Mouse (Mus musculus) embryonic facial prominence, embryonic 10.5 days (tissue): Measurements from ENCODE around the gene Fbxo39. TPM values are rescaled to one million over a fixed set of nuclear protein-coding genes. Genes with fewer than 3 reads are reported as not detected.

ENCODE experiments used
- DNase-seq: peaks from one replicate; pipeline ENCODE4 v3.0.0-alpha.2; 2017; ENCODE audit warnings: low spot score
- H3K27ac ChIP-seq: fragments of 300-500 bp; sonication (generic); replicated peaks from 2 replicates; pipeline ENCODE4 v1.5.1; 2016; ENCODE audit warnings: mild to moderate bottlenecking
- H3K27me3 ChIP-seq: fragments of 300-500 bp; sonication (generic); replicated peaks from 2 replicates; pipeline ENCODE4 v1.6.1; 2016; ENCODE audit warnings: low read depth, mild to moderate bottlenecking; ENCODE audit not compliant: poor library complexity, severe bottlenecking
- H3K36me3 ChIP-seq: fragments of 300-500 bp; sonication (generic); replicated peaks from 2 replicates; pipeline ENCODE4 v1.6.1; 2016; ENCODE audit warnings: mild to moderate bottlenecking, moderate library complexity
- H3K4me1 ChIP-seq: fragments of 300-500 bp; sonication (generic); 2 replicates; pipeline ENCODE4 v1.6.1; 2016
- H3K4me3 ChIP-seq: fragments of 300-500 bp; sonication (generic); 2 replicates; pipeline ENCODE4 v1.5.1; 2016; ENCODE audit warnings: mild to moderate bottlenecking, moderate library complexity
- H3K9me3 ChIP-seq: fragments of 300-500 bp; sonication (generic); 2 replicates; pipeline ENCODE4 v1.6.1; 2016; ENCODE audit warnings: mild to moderate bottlenecking
- WGBS: fragments of 180-500 bp; shearing (Covaris S2); methylation state at CpG from one replicate; pipeline ENCODE4 v1.1.7; 2016; 5-methylcytosine and 5-hydroxymethylcytosine counted together
- polyA plus RNA-seq: library from polyadenylated mRNA; unstranded; fragments of >200 nt; fragmentation: Nextera tagmentation; extraction: Ambion mirVana; gene quantifications from 2 replicates; pipeline ENCODE4 v1.2.1, GENCODE M21; 2016

The Fbxo39 gene
- polyA plus RNA-seq, 1 experiment from 2014 or later = not detected

DNA sequence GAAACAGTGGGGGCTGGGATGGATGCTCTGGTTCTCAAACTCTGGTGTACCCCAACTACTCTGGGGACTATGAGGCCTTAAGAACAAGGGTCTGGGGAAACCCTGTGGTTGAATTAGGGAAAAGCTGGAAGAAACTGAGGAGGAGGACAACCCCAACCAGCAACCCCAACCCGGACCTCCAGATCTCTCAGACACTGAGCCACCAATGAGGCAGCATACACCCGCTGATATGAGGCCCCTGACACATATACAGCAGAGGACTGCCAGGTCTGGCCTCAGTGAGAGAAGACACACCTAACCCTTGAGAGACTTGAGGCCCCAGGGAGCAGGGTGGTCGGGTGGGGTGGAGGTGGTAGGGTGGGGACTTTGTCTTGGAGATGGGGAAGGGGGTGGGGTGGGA is 27.6 kb upstream of the Fbxo39 start:
- H3K36me3 ChIP-seq = no peaks in the 10 kb centered on the region
- WGBS = 81% methylated on average over 3 of the region's 3 CpGs
- no peak for DNase-seq
- no peaks in the 10 kb centered on the region for H3K9me3 ChIP-seq
- no peak overlapping the region for H3K27ac ChIP-seq
- no peaks in the 10 kb centered on the region for H3K27me3 ChIP-seq
- no peaks in the 10 kb centered on the region for H3K4me1 ChIP-seq
- no peak overlapping the region for H3K4me3 ChIP-seq

DNA sequence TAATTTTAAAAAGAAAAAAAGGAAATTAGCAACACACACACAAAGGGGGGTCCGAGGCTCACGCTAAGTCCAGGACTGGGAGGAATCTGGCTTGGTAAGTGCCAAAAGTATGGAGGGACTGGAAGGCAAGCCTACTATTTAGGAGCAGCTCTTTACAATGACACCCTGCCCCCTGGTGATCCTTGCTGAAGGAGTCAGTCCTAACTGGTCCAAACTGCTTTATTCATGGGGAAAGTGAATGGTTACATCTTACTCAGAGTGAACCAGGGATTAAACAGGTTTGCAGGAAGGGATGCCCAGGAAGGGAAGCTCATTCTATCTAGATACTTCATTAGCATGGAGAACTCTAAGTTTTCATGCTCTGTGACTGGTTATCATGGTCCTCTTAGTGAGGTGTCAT is 27.1 kb upstream of the Fbxo39 start:
- H3K27me3 ChIP-seq = no peaks in the 10 kb centered on the region
- DNase-seq = no peak
- 92% methylated on average over 2 of the region's 2 CpGs for WGBS
- H3K4me1 ChIP-seq = no peaks in the 10 kb centered on the region
- no peaks in the 10 kb centered on the region for H3K36me3 ChIP-seq
- no peak overlapping the region for H3K4me3 ChIP-seq
- H3K9me3 ChIP-seq = no peaks in the 10 kb centered on the region
- no peak overlapping the region for H3K27ac ChIP-seq

DNA sequence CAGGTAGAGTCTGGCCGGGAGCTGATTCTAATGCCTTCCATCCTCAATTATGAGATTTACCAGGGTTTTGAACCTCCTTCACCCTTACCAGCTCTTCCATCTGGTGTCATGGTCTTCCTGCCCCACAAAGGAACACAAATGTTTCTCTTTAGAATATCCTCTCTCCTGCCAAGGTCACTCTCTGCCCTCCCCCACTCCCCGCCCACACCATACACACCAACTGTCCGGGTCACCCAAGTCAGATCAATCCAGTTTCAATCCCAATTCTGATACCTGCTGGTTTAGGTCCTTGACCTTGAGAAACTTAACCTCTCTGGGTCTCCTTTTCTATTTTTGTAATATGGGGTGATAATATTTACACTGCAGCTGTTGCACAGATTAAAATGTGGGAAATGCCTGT is 26.7 kb upstream of the Fbxo39 start:
- no peaks in the 10 kb centered on the region for H3K9me3 ChIP-seq
- H3K4me1 ChIP-seq = no peaks in the 10 kb centered on the region
- H3K27ac ChIP-seq = no peak overlapping the region
- 88% methylated on average over 3 of the region's 3 CpGs for WGBS
- H3K4me3 ChIP-seq = no peak overlapping the region
- no peaks in the 10 kb centered on the region for H3K36me3 ChIP-seq
- H3K27me3 ChIP-seq = no peaks in the 10 kb centered on the region
- no peak for DNase-seq

DNA sequence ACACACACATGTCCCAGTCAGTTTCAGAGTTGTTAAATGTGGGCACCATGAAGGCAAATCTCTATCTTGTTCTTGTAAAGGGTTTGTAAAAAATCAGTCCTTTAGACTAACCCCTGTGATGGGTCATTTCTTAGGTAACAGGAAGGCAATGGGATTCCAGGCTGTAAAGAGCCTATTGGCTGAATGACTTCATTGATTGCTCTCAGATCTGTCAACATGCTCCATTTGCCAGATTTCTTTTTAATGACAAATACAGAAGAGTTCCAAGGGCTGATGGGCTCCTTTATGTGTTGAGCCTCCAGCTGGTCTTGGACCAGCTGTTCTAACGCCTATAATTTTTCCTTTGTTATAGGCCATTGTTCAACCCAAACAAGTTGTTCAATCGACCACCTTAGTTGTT is 21.1 kb upstream of the Fbxo39 start:
- Histone ChIP-seq H3K27ac (no peak overlapping the region), H3K9me3 (no peaks in the 10 kb centered on the region)
- 87% methylated on average over 2 of the region's 2 CpGs for WGBS

DNA sequence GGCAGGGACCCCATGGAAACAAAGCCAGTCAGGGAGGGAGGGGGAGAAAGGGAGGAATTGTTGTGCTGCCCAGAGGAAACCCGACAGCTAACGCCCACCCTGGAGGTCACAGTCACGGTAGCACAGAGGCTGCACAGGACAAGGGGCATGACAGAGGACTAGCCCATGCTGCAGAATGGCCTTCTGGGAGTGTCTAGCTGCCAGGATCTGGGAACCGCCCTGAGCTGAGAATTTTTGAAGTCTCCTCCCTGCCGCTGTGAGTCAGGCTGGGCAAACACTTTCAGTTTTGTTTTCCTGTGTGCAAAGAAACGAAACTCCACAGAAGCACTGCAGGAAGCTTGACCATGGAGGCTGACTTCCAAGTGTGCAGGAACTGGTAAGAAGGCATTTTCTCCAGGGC is 12.9 kb upstream of the Fbxo39 start, which contains the start of gene Xaf1:
Gene Xaf1 (plus strand): TSS at position 296 of the 400 bp plus-strand sequence.
- peaks cover 9% of the 10 kb centered on the region for H3K4me1 ChIP-seq
- no peaks in the 10 kb centered on the region for H3K36me3 ChIP-seq
- no peak within 1 kb of the TSS for H3K4me3 ChIP-seq
- H3K27ac ChIP-seq = no peak within 1 kb of the TSS
- WGBS = 30% methylated on average over 6 of the region's 6 CpGs
- DNase-seq = no peak
- H3K9me3 ChIP-seq = no peaks in the 10 kb centered on the region
- no peaks in the 10 kb centered on the region for H3K27me3 ChIP-seq

More for the DNA sequence above, 21.1 kb upstream of the Fbxo39 start:
- no peaks in the 10 kb centered on the region for H3K27me3 ChIP-seq
- no peaks in the 10 kb centered on the region for H3K4me1 ChIP-seq
- H3K36me3 ChIP-seq = no peaks in the 10 kb centered on the region
- DNase-seq = no peak
- H3K4me3 ChIP-seq = no peak overlapping the region

DNA sequence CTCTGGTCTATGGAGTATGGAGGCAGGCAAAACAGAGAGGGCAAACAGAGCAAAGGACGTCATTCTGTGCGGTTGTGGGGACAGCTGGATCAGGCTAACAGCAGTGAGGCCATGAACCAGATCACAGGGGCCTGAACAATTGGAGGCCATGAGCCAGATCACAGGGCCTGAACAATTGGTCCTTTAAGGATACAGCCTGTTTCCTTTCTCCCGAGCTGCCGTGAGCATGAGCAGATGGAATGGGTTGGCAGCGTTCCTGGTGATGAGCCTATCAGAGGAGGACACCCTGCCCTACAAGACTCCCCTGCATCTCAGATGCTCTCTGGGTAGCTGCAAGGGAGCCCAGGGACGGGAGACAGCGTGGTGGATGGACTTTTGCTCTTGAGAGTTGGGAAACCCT is 12.0 kb upstream of the Fbxo39 start:
- WGBS = 76% methylated on average over 7 of the region's 7 CpGs

DNA sequence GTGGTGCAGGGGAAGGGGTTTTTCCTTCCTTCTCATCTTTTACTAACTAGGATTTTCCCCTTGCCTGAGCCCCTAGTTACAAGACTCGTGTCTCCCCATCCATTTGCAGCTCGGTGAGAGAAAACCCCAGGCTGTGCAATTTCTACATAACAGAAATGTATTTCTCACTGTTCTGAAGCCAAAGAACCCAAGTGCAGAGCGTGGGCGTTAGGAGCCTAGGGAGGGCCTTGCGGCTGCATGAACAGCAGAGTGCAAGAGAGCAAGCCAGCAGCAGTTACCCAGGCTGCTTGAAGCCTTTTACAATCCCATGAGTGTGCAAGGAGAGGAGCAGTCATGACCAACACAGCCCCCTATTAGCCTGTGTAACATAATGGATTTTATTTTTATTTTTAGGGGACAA is 6.8 kb upstream of the Fbxo39 start:
- peaks cover 2% of the 10 kb centered on the region for H3K27me3 ChIP-seq
- no peak overlapping the region for H3K27ac ChIP-seq
- H3K9me3 ChIP-seq = no peaks in the 10 kb centered on the region
- no peaks in the 10 kb centered on the region for H3K4me1 ChIP-seq
- no peak for DNase-seq
- 85% methylated on average over 5 of the region's 5 CpGs for WGBS
- no peaks in the 10 kb centered on the region for H3K36me3 ChIP-seq
- no peak overlapping the region for H3K4me3 ChIP-seq

More for the DNA sequence above, 12.0 kb upstream of the Fbxo39 start:
- no peak overlapping the region for H3K27ac ChIP-seq
- H3K4me1 ChIP-seq = peaks cover 9% of the 10 kb centered on the region
- no peaks in the 10 kb centered on the region for H3K27me3 ChIP-seq
- H3K4me3 ChIP-seq = no peak overlapping the region
- no peaks in the 10 kb centered on the region for H3K36me3 ChIP-seq
- no peak for DNase-seq
- H3K9me3 ChIP-seq = no peaks in the 10 kb centered on the region

DNA sequence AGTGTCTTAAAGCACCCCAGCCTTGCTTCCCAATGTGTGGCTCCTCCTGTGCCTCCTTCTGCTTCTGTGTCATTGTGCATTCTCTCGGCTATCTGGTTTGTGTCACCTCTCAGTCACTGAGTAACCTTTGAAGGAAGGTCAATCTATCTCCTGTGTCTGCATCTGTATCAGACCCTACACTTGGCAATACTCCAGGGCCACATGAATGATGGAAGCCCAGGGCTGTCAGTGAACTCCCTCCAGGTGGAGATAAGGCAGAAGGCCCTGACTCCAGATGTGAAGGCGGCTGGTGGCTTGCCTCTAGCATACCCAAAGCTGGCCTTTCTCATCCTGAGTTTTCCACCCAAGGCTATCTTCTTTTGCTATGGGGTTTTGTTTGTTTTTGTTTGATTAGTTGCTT is 5.3 kb upstream of the Fbxo39 start:
- 69% methylated on average over 2 of the region's 2 CpGs for WGBS
- Histone ChIP-seq H3K36me3 (no peaks in the 10 kb centered on the region), H3K4me1 (no peaks in the 10 kb centered on the region), H3K27ac (no peak overlapping the region), H3K4me3 (no peak overlapping the region), H3K9me3 (no peaks in the 10 kb centered on the region), H3K27me3 (peaks cover 17% of the 10 kb centered on the region)
- DNase-seq = no peak

DNA sequence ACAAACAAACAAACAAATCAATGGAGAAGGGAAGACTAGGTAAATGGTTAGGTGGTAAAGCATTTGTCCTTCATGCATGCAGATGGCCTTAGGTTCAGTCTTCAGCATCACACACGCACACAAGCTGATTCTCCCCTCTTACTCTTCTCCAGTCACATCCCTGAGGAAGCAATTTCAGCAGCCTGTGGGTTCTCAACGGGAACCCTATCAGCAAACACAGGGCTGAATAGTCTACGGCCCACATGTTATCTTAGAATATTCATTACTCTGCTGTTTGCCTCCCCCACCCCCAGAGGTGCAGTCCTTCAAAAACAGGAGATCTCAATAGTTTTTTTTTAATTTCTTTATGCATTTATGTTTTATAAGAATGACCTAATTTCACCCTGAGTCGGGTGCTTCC is 3.8 kb upstream of the Fbxo39 start:
- WGBS = 83% methylated on average over 4 of the region's 4 CpGs
- H3K9me3 ChIP-seq = no peaks in the 10 kb centered on the region
- no peaks in the 10 kb centered on the region for H3K36me3 ChIP-seq
- no peak overlapping the region for H3K27ac ChIP-seq
- peaks cover 5% of the 10 kb centered on the region for H3K4me1 ChIP-seq
- no peak for DNase-seq
- H3K27me3 ChIP-seq = peaks cover 32% of the 10 kb centered on the region
- H3K4me3 ChIP-seq = no peak overlapping the region

DNA sequence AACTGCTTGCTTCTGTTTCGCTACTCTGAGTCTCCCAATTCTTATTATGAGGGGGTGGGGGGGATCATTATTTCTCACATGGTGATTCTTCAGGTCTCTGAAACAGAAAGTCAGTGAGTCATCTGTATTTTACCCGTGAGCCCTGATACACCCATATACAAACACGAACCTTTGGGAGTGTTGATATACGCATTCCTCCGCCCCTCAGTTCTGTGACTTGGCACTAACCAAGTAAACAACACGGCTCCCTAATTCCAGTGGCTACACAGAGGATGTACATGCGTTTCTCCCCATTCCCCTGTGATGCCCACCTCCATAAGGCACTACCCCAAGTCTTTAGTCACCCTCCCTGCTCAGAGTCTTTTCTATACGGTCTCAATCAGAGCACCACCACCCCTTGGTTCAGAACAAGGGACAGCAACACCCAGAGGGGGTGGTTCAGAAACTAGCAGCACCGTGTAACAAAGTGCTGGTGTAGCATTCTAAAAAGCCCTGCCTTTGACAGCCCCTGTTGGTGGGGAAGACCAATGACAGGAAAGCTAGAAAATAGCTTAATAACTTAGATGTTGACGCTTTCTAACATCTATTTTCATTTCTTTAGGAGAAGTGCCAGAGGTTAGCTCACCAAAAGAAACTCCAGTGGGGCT is 2.8 kb upstream of the Fbxo39 start:
- Histone ChIP-seq H3K36me3 (no peaks in the 10 kb centered on the region), H3K9me3 (no peaks in the 10 kb centered on the region), H3K27me3 (peaks cover 38% of the 10 kb centered on the region), H3K27ac (no peak overlapping the region), H3K4me1 (peaks cover 5% of the 10 kb centered on the region), H3K4me3 (no peak overlapping the region)
- no peak for DNase-seq
- WGBS = 82% methylated on average over 10 of the region's 10 CpGs

DNA sequence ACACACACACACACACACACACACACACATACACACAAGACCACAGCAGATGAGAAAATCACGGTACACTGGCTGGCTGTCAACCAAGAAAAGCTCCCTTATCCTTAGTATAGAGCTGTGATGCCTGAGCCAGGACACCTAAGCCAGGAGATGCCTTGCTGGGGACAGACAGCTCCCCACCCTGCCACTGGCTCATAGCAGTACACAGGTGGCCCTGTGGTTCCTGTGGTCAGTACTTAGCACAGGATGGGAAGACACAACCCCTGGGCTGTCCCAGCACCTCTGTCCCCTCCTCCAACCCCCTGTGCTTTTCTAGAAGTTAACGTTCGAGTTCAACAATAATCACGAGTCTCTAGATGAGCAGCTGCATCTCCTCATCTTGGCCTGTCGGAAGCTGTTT is 3.8 kb downstream of the Fbxo39 start:
- peaks cover 5% of the 10 kb centered on the region for H3K4me1 ChIP-seq
- WGBS = 85% methylated on average over 5 of the region's 5 CpGs
- no peaks in the 10 kb centered on the region for H3K9me3 ChIP-seq
- H3K27me3 ChIP-seq = peaks cover 34% of the 10 kb centered on the region
- DNase-seq = no peak
- H3K36me3 ChIP-seq = no peaks in the 10 kb centered on the region
- H3K4me3 ChIP-seq = no peak overlapping the region
- no peak overlapping the region for H3K27ac ChIP-seq

DNA sequence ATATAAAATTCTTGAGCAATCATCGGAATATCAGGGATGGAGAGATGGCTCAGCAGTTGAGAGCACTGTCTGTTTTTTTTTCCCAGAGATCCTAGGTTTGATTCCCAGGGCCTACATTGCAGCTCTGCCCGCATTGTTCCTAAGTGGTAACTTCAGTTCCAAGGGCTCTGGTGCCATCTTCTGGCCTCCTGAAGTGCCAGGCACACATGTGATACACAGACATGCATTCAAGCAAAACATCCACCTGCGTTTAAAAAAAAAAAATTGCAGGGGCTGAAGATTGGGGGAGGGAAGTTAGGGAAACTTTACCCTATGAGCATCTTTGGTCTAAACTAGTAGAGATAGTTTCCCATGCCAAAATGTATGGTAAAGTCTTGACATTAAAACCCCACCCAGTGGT is 10.2 kb downstream of the Fbxo39 start:
- Histone ChIP-seq H3K36me3 (no peaks in the 10 kb centered on the region), H3K4me1 (no peaks in the 10 kb centered on the region), H3K27me3 (no peaks in the 10 kb centered on the region), H3K4me3 (no peak overlapping the region), H3K27ac (no peak overlapping the region), H3K9me3 (no peaks in the 10 kb centered on the region)
- 68% methylated on average over 3 of the region's 3 CpGs for WGBS
- no peak for DNase-seq

DNA sequence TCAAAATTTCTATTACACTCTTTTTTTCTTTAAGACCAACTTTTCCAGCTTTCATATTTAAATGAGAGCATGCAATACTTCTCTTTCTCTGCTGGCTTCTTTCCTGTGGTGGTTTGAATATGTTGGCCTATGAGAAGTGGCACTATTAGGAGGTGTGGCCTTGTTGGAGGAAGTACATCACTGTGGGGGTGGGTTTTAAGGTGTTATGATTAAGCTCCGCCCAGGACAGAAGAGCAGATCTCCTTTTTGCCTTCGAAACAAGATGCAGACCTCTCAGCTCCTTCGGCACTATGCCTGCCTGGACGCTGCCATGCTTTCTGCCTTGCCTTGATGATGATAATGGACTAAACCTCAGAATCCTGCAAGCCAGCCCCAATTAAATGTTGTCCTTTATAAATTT is 11.5 kb downstream of the Fbxo39 start:
- no peak for DNase-seq
- H3K4me1 ChIP-seq = no peaks in the 10 kb centered on the region
- no peaks in the 10 kb centered on the region for H3K36me3 ChIP-seq
- 87% methylated on average over 4 of the region's 4 CpGs for WGBS
- H3K27ac ChIP-seq = no peak overlapping the region
- no peak overlapping the region for H3K4me3 ChIP-seq
- H3K27me3 ChIP-seq = no peaks in the 10 kb centered on the region
- H3K9me3 ChIP-seq = no peaks in the 10 kb centered on the region
